Mouse (Mus musculus): ENCODE measurements around the gene 9130023H24Rik. TPM values are rescaled to one million over a fixed set of nuclear protein-coding genes. Genes with fewer than 3 reads are reported as not detected.

Gene 9130023H24Rik
- total RNA-seq, 2 experiments from 2014 or later = 2.6 to 2.8 TPM

DNA sequence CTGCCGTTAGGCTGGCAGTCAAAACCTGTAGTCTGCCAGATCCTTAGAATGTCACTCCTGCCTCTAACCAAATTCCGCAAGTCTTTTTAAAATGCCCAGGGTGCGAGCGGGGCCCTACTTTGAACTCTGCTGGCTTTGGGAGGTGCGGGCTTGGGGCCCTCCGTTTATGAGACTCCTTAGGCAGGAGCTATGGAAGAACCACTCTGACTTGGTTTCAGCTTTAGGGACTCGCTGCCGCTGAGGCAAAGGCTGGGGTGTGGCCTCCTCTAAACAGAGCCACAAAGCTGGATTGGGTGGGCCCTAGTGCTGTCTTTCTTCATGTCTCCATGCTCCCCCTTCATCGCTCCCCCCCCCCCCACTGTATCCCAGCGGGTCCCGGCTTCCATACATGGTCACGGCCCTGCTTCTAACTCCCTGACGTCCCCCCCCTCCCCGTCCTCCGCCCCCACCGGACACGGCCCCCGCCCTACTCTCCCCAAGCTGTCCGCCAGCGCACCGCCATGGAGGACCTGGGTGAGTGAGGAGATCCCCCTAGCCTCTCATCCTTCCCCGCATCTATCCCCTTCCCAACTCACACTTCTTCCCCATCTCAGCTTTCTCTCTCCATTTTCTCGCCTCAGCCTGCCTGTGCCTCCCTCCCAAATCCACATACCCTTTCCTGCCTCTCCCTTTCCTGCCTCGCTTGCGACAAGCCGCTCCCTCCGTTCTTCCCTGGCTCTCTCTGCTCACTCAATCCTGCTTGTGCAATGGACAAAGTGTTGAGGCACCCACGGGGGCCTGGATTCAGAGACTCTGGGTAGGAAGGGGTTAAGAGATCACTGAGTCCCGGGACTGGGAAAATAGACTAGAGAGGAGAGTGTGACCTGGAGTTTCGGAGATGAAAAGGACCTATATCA, 8.9 kb upstream of the 9130023H24Rik start, which contains the start of gene Tgfb1i1:
TSS of gene Tgfb1i1 (plus strand) at position 317 of the 896 bp plus-strand sequence.
- DNase-seq = peak; percentile 81 to 82

- no peak for DNase-seq
Measured at GRCm38 (mm10) chr7:128245547-128245946, 7.7 kb upstream of the 9130023H24Rik start.

DNA sequence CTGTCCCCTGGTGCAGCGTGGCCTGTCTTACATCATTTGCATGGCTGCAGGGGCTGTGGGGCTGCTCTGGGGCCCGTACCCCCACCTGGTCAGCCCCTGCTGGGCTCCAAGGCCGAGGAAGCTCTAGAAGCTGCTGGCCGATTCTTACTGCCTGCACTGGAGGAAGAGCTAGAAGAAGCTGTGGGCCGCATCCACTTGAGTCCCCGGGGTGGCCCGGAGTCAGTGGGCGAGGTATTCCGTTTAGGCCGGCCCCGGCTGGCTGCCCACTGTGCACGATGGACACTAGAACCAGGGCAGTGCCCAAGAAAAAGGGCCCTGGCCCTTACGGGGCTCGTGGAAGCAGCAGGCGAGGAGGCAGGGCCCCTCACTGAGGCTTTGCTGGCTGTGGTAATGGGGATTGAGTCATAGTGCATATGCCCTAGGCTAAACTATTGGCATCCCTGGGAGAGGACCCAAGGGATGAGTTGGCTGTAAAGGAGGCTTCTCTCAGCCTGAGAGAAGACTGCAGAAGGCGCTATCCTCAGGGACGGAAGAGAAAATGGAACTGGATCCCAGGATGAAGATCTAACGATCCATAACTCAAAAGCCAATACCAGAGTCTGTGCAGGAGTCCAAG, 6.7 kb upstream of the 9130023H24Rik start:
- DNase-seq = no peak

DNA sequence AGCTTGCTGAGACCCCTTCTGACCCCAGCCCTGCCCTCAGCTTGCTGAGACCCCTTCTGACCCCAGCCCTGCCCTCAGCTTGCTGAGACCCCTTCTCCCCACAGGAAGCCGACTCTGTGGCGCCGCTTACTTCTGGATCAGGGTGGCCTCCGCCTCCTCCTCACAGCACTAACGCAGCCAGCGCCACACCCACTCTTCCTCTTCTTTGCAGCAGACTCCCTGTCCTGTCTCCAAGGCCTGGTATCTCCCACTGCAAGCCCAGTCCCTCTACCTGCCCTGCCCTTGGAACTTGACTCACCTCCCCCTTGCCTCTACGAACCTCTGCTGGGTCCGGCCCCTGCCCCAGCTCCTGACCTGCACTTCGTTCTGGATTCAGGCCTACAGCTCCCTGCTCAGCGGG, 6.1 kb upstream of the 9130023H24Rik start:
- peak in 1 of 2 experiments; percentile 51 for DNase-seq

GRCm38 (mm10) chr7:128242331-128242730, 4.5 kb upstream of the 9130023H24Rik start:
- DNase-seq = no peak

DNA sequence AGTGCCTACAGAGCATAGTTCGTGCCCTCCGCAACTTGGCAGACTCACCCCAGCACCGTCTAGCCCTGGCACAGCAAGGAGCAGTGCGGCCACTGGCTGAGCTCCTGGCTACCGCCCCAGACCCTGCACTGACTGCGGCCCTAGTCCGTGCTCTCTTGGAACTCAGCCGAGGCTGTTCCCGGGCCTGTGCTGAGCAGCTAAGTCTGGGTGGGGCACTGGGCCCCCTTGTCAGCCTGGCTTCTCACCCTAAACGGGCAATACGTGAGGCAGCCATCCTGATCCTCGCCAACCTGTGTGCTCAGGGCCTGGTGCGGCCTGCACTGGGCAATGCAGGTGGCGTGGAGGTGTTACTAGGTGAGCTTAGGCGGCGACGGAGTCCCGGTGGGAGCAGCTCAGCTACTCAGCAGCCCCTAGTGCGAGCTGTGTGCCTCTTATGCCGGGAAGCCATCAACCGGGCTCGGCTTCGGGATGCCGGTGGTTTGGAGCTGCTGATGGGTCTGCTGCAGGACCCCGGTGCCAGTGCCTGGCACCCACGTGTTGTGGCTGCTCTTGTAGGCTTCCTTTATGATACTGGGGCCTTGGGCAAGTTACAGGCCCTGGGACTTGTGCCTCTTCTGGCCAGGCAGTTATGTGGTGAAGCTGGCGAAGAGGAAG, 2.4 kb upstream of the 9130023H24Rik start:
- no peak for DNase-seq

GRCm38 (mm10) chr7:128238991-128239390, 1.2 kb upstream of the 9130023H24Rik start:
- no peak for DNase-seq

- DNase-seq = no peak
Measured at GRCm38 (mm10) chr7:128237593-128237926, 271 bp downstream of the 9130023H24Rik start.

- DNase-seq = peak; percentile 88 to 92
Measured at GRCm38 (mm10) chr7:128236856-128237592, 807 bp downstream of the 9130023H24Rik start, which contains the start of gene Armc5. Armc5 (plus strand) TSS chr7:128237342.

DNA sequence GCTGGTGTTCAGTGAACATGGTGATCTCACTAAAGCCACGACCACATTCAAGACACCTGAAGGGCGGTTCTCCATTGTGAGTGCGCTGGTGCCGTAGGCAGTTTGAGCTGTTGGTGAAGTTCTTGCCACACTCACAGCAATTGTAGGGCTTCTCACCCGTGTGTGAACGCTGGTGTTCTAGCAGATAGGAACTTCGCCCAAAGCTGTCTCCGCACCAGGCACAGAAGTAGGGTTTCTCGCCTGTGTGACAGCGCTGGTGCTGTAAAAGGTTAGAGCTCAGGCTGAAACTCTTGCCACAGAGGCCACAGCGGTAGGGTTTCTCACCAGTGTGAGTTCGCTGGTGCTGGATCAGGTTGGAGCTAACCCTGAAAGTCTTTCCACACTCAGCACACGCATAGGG, 1.4 kb downstream of the 9130023H24Rik start:
- DNase-seq = no peak

DNA sequence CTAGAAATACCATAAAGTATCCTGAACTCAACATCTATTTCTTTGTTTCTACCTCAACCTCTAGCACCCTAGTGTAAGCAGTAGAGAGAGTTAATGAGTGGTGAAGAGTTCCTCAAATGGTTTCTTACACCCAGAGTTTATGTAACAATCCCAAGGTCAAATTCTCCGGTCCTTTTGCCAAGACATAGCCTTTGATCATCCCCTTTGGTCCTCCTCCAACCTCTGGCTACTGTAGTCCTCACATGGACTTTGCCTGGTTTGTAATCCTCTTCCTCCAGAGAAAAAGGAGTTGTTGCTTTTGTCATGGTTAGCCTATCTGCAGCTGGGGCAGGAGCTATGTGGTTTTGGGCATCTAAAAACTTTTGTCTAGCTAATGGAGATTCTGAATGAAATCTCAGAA, 2.4 kb downstream of the 9130023H24Rik start:
- no peak for DNase-seq

- no peak for DNase-seq
Measured at GRCm38 (mm10) chr7:128234796-128235195, 3.0 kb downstream of the 9130023H24Rik start.

DNA sequence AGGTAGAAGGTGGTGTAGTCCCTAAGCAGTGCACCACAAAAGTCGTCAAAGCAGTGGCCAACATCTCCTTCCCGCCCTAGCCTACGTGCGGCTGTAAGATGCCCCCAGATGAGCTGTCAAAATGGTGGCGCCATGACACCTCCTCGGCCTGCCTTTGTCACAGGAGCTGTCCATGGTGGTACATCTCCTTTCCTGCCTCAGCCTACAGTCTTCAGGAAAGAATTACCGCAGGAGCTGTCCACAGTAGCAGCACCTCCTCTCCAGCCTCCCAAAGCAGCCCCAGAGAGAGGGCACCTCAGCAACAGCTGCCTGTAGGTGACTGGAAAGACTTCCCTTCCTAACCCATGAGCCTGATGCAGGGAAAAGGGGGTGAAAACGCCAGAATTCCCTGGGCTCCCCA, 6.1 kb downstream of the 9130023H24Rik start:
- DNase-seq = no peak

GRCm38 (mm10) chr7:128220936-128221335, 16.9 kb downstream of the 9130023H24Rik start:
- DNase-seq = no peak

DNA sequence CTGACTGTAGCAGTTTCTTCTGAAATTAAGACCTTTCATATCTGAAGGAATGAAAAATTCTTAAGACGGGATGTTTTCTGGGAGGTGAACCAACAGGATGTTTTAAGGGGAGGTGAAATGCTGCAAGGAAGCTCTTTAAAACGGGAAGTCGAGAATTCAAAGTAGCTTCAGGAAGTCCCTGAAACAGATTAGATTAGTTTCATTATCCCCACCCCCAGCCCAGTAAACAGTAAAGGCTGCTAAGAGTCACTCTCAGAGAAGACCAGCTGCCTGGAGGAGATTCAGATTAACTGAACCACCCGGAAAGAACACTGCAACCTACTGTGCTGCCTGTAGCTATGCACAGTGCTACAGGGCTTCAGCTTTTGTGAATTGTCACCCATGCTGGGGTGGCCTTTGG, 17.9 kb downstream of the 9130023H24Rik start:
- no peak for DNase-seq

DNA sequence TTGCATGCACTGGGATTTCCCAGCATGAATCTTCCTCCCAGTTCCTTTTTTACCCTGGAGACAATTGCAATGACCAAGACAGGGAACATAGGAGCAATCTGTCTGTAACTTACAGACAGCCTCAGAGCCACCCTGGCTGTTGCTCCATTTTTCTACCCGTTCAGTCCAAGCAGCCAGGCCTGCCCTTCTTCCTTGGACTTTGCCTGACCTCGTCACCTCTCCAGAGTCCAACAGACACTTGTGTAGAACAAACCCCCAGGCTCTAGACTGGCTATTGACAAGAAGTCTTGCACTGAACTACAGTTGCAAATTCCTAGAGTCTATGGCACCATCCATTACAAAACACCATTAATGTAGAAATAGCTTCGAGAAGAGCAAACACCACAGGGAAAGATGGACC, 28.0 kb downstream of the 9130023H24Rik start:
- DNase-seq = no peak

- peak; percentile 47 to 81 for DNase-seq
Measured at GRCm38 (mm10) chr7:128208187-128208586, 29.6 kb downstream of the 9130023H24Rik start.

DNA sequence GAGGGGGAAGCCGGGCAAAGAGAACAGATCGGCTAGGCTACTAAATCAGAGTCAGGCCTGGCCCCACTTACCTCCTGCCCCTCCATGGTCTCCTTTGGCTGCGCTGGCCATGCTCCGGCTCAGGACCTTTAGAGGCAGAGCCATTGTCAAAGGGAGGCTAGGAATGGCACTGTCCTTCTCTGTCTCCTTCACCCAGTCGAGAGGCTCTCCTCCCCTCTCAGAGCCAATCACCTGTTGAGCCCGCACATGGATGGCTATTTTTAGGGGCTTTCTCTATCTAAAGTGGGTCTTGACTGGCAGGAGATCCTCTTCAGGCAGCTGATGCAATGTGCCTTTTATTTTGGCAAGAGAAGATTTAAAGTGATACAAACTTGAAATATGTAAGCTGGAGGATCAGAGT, 31.7 kb downstream of the 9130023H24Rik start, which contains the start of gene Cox6a2:
TSS of gene Cox6a2 (minus strand) at position 236 of the 400 bp plus-strand sequence.
- peak; percentile 71 to 84 for DNase-seq

DNA sequence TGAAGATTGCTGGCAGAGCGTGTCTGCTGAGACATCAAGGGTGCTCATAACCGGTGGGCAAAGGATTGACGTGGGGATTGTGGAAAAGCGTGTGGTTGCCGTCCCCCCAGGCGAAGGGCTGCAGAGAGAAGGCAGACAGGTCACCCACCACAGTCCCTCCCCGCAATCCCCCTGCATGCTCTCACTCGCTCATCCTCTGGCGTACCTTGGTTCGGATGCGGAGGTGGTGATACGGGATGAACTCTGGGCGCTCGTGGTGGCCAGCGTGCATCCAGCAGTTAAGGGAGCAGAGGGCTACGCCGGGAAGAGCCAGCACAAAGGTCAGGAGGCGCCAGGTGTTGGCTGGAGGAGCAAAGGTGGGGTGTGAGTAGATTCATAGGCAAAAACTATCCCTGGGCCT, 32.1 kb downstream of the 9130023H24Rik start:
- DNase-seq = no peak

DNA sequence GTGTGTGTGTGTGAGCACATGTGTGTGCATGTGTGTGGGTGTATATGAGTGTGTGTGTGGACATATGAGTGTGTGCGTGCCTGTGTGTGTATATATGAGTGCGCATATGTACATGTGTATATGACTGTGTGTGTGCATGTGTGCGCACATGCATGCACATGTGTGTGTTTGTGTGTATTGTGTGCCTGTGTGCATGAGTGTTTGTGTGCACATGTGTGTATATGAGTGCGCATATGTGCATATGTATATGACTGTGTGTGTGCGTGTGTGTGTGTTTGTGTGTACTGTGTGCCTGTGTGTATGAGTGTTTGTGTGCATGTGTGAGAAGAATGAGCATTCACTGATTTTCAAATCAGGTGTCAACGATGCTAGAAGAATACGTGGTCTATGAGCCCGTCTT, 33.7 kb downstream of the 9130023H24Rik start:
- DNase-seq = no peak

GRCm38 (mm10) chr7:128203071-128203470, 34.8 kb downstream of the 9130023H24Rik start:
- DNase-seq = peak; percentile 32 to 41

DNA sequence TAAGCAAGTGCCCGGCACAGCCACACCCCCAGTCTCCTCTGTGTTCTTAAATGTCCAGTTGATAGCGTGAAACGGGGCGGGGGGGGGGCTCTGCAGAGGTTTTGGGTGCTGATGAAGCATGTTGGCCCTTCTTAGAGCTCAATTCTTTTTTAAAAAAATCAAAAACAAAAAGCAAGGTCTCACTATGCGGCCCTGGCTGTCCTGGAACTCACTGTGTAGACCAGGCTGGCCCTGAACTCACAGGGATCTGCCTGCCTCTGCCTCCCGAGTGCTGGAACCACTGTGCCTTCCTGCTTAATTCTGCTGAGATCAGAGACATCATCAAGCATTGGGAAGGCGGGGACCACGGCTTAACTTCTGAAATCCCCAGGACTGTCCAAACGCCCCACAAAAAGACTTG, 36.2 kb downstream of the 9130023H24Rik start:
- DNase-seq = no peak

Data from heart, adult 18-20 months (tissue).